Mouse (Mus musculus) retina, postnatal 1 day (tissue): Measurements from ENCODE around the gene Rapgef3.

ENCODE experiments used
- DNase-seq: peaks from one replicate; pipeline ENCODE4 v3.0.0-alpha.2; 2012

The Rapgef3 gene

GRCm38 (mm10) chr15:97793386-97794153, 25.8 kb upstream of the Rapgef3 start:
- no peak for DNase-seq

- no peak for DNase-seq
These were observed 23.4 kb upstream of the Rapgef3 start for GRCm38 (mm10) chr15:97791126-97791700.

DNA sequence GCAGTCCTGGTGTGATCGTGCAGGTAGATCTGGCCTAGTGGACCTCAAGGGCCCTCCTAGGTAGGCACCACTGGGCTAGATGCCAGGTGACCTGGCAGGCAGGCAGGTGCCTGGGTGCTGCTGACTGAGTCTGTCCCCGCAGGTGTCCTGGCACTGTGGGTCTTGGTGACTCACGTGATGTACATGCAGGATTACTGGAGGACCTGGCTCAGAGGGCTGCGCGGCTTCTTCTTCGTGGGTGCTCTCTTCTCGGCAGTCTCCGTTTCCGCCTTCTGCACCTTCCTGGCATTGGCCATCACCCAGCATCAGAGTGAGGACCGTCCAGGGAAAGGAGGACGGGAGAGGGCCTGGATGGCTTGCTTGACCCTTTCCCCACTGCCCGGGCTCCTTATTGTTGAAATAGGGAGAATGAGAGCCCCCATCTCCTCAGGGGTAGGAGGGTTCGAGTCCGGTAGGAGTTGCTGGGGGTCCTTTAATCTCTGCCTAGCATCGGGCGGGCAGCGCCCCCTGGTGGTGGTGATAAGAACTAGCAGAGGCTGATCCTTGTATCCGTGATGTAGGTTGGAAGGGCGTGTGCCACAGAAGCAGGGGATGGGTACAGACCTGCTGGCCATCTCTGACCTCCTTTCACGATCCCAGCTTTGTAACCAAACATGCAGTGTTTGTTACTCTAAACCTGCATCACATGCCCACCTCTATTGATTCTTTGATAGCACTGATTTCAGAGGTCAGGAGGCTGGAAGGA, 22.2 kb upstream of the Rapgef3 start:
- peak; percentile 80 for DNase-seq

DNA sequence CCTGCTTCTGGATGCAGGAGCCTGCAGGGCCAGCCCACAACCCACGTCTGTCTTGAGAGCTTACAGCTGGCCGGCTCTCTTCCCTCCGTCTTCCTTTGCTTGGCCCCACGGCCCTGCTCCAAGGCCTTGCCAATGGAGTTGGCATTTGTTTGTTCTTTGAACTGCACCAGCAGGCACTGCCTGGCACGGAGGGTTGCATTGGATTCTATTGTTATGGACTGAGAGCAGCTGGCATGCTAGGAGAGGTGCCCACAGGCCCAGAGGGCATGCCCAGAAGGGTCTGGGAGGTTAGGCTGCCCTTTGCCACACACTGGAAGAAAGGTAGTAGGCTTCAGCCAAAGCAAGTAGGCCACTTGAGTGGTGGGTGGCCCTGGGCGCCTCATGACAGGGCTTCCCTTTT, 21.0 kb upstream of the Rapgef3 start:
- no peak for DNase-seq

DNA sequence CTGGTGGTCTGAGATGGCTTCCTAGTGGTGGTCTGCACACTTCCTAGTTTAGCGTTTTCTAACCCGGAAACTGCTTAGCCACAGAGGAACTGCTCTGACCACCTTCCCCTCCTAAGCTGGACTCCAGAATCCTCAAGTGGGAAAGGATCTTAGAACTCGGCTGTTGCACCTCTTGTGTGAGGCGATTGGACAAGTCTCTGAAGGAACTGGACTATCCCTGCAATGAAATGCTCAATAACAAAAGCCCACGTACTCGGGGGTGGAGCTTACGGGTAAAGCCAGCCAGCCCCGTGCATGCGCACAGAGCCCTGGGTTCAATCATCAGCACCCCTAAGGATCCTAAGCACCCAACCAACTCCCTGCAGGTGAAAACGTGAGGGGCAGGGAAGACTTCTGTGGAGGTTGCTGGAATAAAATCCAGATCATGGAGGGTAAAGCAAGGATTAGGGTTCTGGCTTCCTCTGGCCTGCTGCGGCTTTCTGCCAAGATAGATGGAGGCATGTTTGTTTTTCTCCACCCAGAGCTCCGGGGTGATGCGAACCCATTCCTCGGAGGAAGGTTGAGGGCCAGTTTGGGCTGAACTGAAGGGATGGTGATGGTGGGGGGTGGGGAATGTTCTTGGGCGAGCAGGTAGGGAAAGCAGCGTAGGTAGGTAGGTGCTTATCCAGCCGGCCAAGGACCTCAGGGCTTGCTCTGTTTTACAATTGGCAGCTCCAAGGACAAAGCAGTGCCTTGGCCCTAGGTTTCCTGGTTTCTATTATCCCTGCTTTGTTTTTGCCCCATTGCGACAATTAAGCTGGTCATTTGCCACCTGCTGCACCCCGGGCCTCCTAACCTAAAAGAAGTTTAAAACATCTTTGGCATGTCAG, 20.3 kb upstream of the Rapgef3 start:
- no peak for DNase-seq

- no peak for DNase-seq
These were observed 19.5 kb upstream of the Rapgef3 start for GRCm38 (mm10) chr15:97787148-97787798.

GRCm38 (mm10) chr15:97786412-97787112, 18.8 kb upstream of the Rapgef3 start:
- DNase-seq: peak; percentile 41

GRCm38 (mm10) chr15:97785731-97786411, 18.1 kb upstream of the Rapgef3 start:
- no peak for DNase-seq

GRCm38 (mm10) chr15:97784561-97785161, 16.9 kb upstream of the Rapgef3 start:
- DNase-seq: no peak

GRCm38 (mm10) chr15:97784092-97784559, 16.4 kb upstream of the Rapgef3 start:
- peak; percentile 92 for DNase-seq

DNA sequence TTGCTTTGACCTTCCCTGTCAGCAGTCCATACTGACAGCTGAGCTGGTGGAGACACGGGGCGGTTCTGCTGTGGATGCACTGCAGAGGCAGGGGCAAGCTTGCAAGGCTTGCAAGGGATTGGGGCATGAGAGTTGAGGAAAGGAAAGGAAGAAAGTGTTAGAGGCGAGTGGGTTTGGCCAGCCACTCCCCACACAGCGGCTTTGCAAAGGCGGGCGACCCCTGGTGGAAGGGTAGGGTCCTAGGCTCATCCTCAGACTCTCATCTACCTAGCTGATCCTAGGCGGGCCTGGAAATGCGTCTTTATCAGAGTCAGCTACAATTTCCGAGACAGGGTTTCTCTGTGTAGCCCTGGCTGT, 15.0 kb upstream of the Rapgef3 start:
- DNase-seq: peak; percentile 73

- peak; percentile 45 for DNase-seq
These were observed 14.4 kb upstream of the Rapgef3 start for GRCm38 (mm10) chr15:97781961-97782748.

DNA sequence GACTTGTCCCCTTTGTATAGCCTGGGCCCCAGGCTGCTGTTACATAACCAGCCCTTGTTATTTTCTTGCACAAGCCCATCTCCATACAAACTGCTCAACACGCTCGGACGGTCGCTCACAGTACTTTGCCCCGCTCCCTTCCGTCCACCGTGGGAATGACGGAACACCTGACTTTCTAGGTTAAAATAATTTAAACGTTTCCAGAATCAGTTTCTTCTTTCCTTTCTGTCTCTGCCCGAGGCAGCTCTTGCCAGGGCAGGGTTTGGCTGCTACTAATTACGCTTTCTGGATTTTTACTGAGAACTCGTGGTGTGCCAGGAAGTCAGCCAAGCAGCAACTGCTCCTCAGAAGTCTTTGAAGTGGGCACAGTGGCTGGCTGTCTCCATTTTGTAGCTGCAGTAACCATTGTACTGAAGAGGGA, 12.8 kb upstream of the Rapgef3 start:
- DNase-seq: no peak

- DNase-seq: no peak
These were observed 11.8 kb upstream of the Rapgef3 start for GRCm38 (mm10) chr15:97779576-97779975.

- DNase-seq: no peak
These were observed 10.7 kb upstream of the Rapgef3 start, which contains the start of gene Slc48a1 for GRCm38 (mm10) chr15:97778311-97779098. Gene Slc48a1 (plus strand): TSS chr15:97778520.

- no peak for DNase-seq
These were observed 9.1 kb upstream of the Rapgef3 start for GRCm38 (mm10) chr15:97776919-97777318.

DNA sequence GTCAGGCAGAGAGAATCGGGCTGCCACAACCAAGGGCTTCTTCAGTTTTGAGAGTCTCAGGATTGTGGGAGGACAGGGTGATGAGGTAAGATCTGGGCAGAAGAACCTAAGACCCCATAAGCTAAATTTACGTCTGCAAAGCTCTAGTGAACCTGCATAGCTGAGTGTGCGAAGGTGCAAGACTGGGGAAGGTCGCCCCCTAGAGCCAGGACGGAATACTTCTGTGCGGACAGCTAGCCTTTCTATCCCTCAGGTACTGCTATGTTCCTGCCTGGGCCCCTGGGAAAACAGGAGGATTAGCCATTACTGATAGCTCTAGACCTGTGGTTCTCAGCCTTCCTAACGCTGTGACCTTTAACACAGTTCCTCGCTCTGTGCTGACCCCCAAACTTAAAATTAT, 8.7 kb upstream of the Rapgef3 start:
- peak; percentile 75 for DNase-seq

GRCm38 (mm10) chr15:97773961-97774370, 6.2 kb upstream of the Rapgef3 start:
- no peak for DNase-seq

DNA sequence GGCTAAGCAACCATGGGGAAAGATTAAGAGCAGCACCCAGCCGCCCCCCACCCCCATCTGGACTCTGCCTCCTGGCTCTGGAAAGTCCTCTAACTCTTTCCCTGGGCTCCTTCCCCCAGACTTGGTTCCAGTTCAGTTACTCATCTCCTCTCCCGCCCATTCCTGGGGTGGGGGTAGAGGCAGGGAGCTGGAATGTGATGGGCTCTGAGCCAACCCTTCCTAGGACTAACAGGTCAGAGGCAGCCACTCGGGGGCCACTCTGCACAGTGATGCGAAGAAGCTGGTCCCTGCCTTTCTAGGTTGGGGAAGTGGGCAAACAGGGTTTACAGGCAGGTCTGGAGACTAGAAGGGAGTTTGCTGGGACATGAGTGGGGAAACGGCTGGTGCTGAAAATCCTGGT, 5.3 kb upstream of the Rapgef3 start:
- peak; percentile 90 for DNase-seq
